Mouse (Mus musculus) kidney, embryonic 16.5 days (tissue): ENCODE measurements around the gene Rab6b. TPM values are rescaled to one million over a fixed set of nuclear protein-coding genes. Genes with fewer than 3 reads are reported as not detected.
A peak's percentile ranks its signal among the peaks of the same experiment; 100 is the strongest.

Source experiments
- ATAC-seq: fragments of 200-750 bp; cut with Nextera tagmentation; 2 replicates; pipeline ENCODE4 v1.8.0; 2017; ENCODE audit warnings: moderate TSS enrichment; ENCODE audit not compliant: low FRiP score, low TSS enrichment
- H3K27ac ChIP-seq: fragments of 300-500 bp; sonication (generic); 2 replicates; pipeline ENCODE4 v1.5.1; 2014; ENCODE audit warnings: low read length
- H3K27me3 ChIP-seq: fragments of 300-500 bp; sonication (generic); 2 replicates; pipeline ENCODE4 v1.6.1; 2014; ENCODE audit warnings: low read length, control low read depth, mixed read lengths; ENCODE audit not compliant: insufficient read depth
- H3K36me3 ChIP-seq: fragments of 300-500 bp; sonication (generic); 2 replicates; pipeline ENCODE4 v1.6.1; 2014; ENCODE audit warnings: low read length, control low read depth, mixed read lengths; ENCODE audit not compliant: insufficient read depth
- H3K4me1 ChIP-seq: fragments of 300-500 bp; sonication (generic); 2 replicates; pipeline ENCODE4 v1.6.1; 2014; ENCODE audit warnings: low read length, control low read depth, mixed read lengths; ENCODE audit not compliant: insufficient read depth
- H3K4me2 ChIP-seq: fragments of 300-500 bp; sonication (generic); replicated peaks from 2 replicates; pipeline ENCODE4 v1.6.1; 2014; ENCODE audit warnings: low read depth, low read length
- H3K4me3 ChIP-seq: fragments of 300-500 bp; sonication (generic); 2 replicates; pipeline ENCODE4 v1.5.1; 2014; ENCODE audit warnings: mild to moderate bottlenecking, low read length
- H3K9ac ChIP-seq: fragments of 300-500 bp; sonication (generic); replicated peaks from 2 replicates; pipeline ENCODE4 v1.6.1; 2014; ENCODE audit warnings: low read length
- H3K9me3 ChIP-seq: fragments of 300-500 bp; sonication (generic); 2 replicates; pipeline ENCODE4 v1.6.1; 2016; ENCODE audit warnings: low read length, control low read depth
- WGBS: fragments of 180-500 bp; shearing (Covaris S2); extraction: QIAGEN DNeasy Blood & Tissue Kit; methylation state at CpG from one replicate; pipeline ENCODE4 v1.1.7; 2014; 5-methylcytosine and 5-hydroxymethylcytosine counted together
- polyA plus RNA-seq: library from polyadenylated mRNA; unstranded; fragments of >200 nt; fragmentation: Nextera tagmentation; extraction: Ambion mirVana; gene quantifications from 2 replicates; pipeline ENCODE4 v1.2.1, GENCODE M21; 2015

Rab6b gene
- 5.2 and 6.1 TPM in 2 replicates for polyA plus RNA-seq

DNA sequence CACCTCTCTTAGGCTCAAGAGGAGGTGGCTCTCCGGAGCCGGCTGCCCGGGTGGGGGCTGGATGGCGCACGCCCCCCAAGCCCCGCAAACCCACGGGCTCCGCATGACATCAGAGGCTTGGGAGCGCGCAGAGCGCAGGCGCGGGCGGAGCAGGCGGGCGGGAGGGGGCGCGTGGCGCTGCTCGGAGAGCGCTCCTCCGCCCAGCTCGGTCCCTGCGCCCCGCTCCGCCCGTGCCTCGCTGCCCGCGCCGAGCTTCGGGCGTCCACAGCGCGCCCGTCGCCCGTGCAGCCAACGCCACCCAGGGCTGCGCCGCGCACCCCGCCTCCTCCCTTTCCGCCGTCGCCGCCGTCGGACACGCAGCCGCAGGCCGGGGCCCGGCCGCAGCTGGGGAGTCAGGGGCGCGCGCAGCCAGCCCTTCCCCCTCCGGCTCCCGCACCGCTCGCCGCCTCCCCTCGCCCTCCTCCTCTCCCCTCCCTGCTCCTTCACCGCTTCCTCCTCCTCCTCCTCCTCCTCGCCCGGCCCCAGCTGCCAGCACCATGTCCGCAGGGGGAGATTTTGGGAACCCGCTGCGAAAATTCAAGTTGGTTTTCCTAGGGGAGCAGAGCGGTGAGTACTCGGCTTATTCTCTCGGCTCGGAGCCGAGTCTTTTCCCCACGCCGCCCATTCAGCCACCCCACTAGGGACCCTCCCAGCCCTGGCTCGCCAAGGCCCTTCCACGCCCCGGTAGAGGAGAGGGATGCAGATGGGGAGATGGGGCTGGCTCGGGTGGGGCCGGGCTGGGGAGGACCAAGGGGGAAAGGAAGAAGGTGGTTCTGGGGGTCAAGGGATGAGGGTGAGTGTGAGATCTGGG is at the start of gene Rab6b:
Gene Rab6b, plus strand, starts transcription at position 167 of the 850 bp plus-strand sequence.
- H3K36me3 ChIP-seq: no peaks in the 10 kb centered on the region
- peak within 1 kb of the TSS; percentile 67 for H3K4me3 ChIP-seq
- H3K9me3 ChIP-seq: no peaks in the 10 kb centered on the region
- H3K9ac ChIP-seq: peak within 1 kb of the TSS; percentile 82
- H3K27me3 ChIP-seq: peaks cover 41% of the 10 kb centered on the region
- H3K4me2 ChIP-seq: peak within 1 kb of the TSS; percentile 97
- ATAC-seq: peak; percentile 58
- H3K27ac ChIP-seq: no peak within 1 kb of the TSS
- peaks cover 29% of the 10 kb centered on the region for H3K4me1 ChIP-seq
- under 1% methylated on average over 34 of the region's 81 CpGs for WGBS

GRCm38 (mm10) chr9:103063591-103063990 is 48.0 kb upstream of the Rab6b start:
- 89% methylated on average over 6 of the region's 6 CpGs for WGBS
- no peaks in the 10 kb centered on the region for H3K36me3 ChIP-seq
- no peaks in the 10 kb centered on the region for H3K9me3 ChIP-seq
- no peak overlapping the region for H3K9ac ChIP-seq
- no peak overlapping the region for H3K4me2 ChIP-seq
- no peak overlapping the region for H3K27ac ChIP-seq
- ATAC-seq: no peak
- H3K27me3 ChIP-seq: no peaks in the 10 kb centered on the region
- H3K4me1 ChIP-seq: no peaks in the 10 kb centered on the region
- no peak overlapping the region for H3K4me3 ChIP-seq

DNA sequence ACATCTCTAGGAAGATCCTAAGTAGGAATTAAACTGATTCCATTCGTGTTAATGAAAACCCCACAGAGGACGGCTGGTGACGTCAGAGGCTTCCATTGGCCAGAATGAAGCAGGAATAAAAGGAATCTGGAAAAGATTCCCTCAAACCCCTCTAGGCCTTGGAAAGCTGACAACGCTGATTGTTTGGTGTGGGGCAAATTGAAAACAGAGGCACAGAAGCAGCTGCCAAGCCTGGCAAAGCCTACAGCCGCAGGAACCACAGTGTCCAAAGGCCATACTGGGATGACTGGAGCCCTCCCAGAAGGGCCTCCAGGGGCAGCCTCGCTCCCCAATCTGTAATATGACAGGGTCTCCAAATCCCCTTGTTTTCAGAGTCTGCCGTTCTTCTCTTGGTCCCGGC is 44.7 kb upstream of the Rab6b start:
- WGBS: 90% methylated on average over 8 of the region's 8 CpGs
- ATAC-seq: no peak
- Histone ChIP-seq H3K4me2 (no peak overlapping the region), H3K9me3 (no peaks in the 10 kb centered on the region), H3K27me3 (no peaks in the 10 kb centered on the region), H3K4me3 (no peak overlapping the region), H3K9ac (no peak overlapping the region), H3K4me1 (peaks cover 9% of the 10 kb centered on the region; the same call in 1 of the 2 replicates), H3K27ac (no peak overlapping the region), H3K36me3 (no peaks in the 10 kb centered on the region)

- WGBS: 91% methylated on average over 11 of the region's 11 CpGs
- Histone ChIP-seq H3K27me3 (no peaks in the 10 kb centered on the region), H3K36me3 (no peaks in the 10 kb centered on the region), H3K4me3 (no peak overlapping the region), H3K9ac (no peak overlapping the region), H3K9me3 (no peaks in the 10 kb centered on the region), H3K4me1 (peaks cover 14% of the 10 kb centered on the region; the same call in 1 of the 2 replicates), H3K4me2 (no peak overlapping the region), H3K27ac (no peak overlapping the region)
- no peak for ATAC-seq
Measured at GRCm38 (mm10) chr9:103067651-103068050, 43.9 kb upstream of the Rab6b start.

GRCm38 (mm10) chr9:103068769-103069168 is 42.8 kb upstream of the Rab6b start:
- 97% methylated on average over 8 of the region's 8 CpGs for WGBS
- no peak for ATAC-seq
- peaks cover 14% of the 10 kb centered on the region; the same call in 1 of the 2 replicates for H3K4me1 ChIP-seq
- H3K4me2 ChIP-seq: no peak overlapping the region
- H3K9me3 ChIP-seq: no peaks in the 10 kb centered on the region
- no peak overlapping the region for H3K4me3 ChIP-seq
- H3K27ac ChIP-seq: no peak overlapping the region
- no peaks in the 10 kb centered on the region for H3K27me3 ChIP-seq
- no peaks in the 10 kb centered on the region for H3K36me3 ChIP-seq
- H3K9ac ChIP-seq: no peak overlapping the region

GRCm38 (mm10) chr9:103071541-103072203 is 39.9 kb upstream of the Rab6b start:
- H3K9me3 ChIP-seq: no peaks in the 10 kb centered on the region
- H3K9ac ChIP-seq: no peak overlapping the region
- peak overlapping the region; percentile 43 for H3K27ac ChIP-seq
- 41% methylated on average over 7 of the region's 7 CpGs for WGBS
- peak; percentile 83 for ATAC-seq
- H3K4me1 ChIP-seq: peaks cover 14% of the 10 kb centered on the region; the same call in 1 of the 2 replicates
- no peaks in the 10 kb centered on the region for H3K27me3 ChIP-seq
- H3K36me3 ChIP-seq: no peaks in the 10 kb centered on the region
- H3K4me3 ChIP-seq: no peak overlapping the region
- no peak overlapping the region for H3K4me2 ChIP-seq

DNA sequence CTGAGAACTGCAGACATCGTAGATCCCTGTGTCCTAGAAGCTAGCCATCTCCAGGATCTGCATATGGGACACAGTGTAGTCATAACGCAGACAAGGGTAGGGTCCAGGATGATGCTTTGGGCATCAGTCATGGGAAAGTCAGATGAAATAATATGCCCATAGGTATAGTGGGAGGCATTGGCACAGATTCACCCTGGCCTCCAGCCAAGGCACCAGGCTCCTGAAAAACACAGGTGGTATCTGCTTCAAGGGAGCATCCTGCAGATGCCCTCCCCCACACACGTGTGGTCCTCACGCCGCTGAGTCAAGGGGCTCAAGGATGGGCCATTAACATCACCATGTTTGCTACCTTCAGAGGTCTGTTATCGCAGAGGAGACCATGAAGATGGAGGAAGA is 39.4 kb upstream of the Rab6b start:
- Histone ChIP-seq H3K4me3 (no peak overlapping the region), H3K27me3 (no peaks in the 10 kb centered on the region), H3K27ac (peak overlapping the region; percentile 43; the same call in 1 of the 2 replicates), H3K9me3 (no peaks in the 10 kb centered on the region), H3K9ac (no peak overlapping the region), H3K36me3 (no peaks in the 10 kb centered on the region), H3K4me1 (peaks cover 14% of the 10 kb centered on the region; the same call in 1 of the 2 replicates), H3K4me2 (no peak overlapping the region)
- no peak for ATAC-seq
- 78% methylated on average over 6 of the region's 6 CpGs for WGBS

DNA sequence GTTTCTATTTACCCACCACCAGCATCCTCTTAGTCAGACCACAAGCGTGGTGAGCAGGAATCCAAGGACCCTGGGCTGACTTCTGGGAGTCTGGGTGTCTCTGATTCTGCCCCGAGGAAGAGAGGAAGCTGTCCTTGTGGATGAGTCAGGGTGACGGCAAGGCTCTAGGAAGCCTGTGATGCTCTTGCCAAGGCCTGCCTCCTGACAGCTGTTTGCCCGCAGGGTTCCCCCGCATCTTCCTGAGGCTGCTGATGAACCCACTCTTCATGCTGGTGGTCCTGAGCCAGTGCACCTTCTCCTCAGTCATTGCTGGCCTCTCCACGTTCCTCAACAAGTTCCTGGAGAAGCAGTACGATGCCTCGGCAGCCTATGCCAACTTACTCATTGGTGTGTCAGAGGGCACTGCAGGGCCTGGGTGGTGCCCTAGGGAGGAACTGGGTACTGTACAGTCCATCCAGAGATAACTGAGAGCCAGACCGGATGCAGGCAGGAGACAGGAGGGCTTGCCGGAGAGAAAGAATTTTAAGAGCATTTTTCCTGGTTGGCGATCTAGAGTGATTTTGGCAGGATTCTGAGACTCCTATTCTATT is 38.6 kb upstream of the Rab6b start:
- H3K4me1 ChIP-seq: peaks cover 21% of the 10 kb centered on the region
- H3K27ac ChIP-seq: no peak overlapping the region
- H3K27me3 ChIP-seq: no peaks in the 10 kb centered on the region
- no peaks in the 10 kb centered on the region for H3K9me3 ChIP-seq
- H3K36me3 ChIP-seq: no peaks in the 10 kb centered on the region
- ATAC-seq: no peak
- no peak overlapping the region for H3K4me2 ChIP-seq
- WGBS: 85% methylated on average over 11 of the region's 11 CpGs
- no peak overlapping the region for H3K9ac ChIP-seq
- no peak overlapping the region for H3K4me3 ChIP-seq

DNA sequence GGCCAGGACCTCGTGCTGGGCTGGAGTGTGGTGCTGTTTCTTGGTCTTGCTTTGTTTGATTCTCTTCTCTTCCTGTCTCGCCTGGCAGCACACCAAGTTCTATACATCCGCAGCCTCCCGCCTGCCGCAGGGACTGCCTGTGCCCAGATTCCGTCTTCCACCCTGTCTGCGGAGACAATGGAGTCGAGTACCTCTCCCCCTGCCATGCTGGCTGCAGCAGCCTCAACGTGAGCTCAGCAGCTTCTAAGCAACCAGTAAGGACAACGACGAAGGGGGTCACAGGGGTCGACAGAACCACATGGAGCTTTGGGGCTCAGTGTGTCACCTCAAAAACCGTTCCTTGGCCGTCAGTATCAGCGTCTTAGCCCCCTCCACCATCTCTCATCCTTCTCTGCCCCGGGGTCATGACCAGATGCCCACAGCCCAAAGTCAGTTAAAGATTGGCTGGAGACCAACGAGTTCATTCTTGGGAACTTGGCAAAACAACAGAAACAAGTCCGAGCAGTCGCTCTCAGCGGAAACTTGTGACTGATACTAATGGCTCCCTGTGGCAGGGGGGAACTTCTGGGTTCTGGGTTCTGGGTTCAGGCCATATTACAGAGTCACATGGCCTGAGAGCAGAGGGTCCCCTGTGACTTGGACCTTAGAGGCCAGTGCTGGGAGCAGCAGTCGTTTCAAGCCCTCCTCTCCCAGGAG is 34.6 kb upstream of the Rab6b start:
- Histone ChIP-seq H3K9me3 (no peaks in the 10 kb centered on the region), H3K27ac (no peak overlapping the region), H3K27me3 (no peaks in the 10 kb centered on the region), H3K4me1 (peaks cover 12% of the 10 kb centered on the region), H3K36me3 (no peaks in the 10 kb centered on the region), H3K4me3 (no peak overlapping the region), H3K4me2 (no peak overlapping the region), H3K9ac (no peak overlapping the region)
- 65% methylated on average over 21 of the region's 21 CpGs for WGBS
- ATAC-seq: peak; percentile 49
